Mouse (Mus musculus) kidney, adult 2 months (tissue): ENCODE data around the gene Ehd1. TPM values are rescaled to one million over a fixed set of nuclear protein-coding genes. Genes with fewer than 3 reads are reported as not detected.
"Not testable (repeated sequence)": the region's sequence is repeated elsewhere in the genome, so short reads cannot be mapped to it uniquely, and the experiment has no call there.

ENCODE experiments used
- DNase-seq: peaks from one replicate; pipeline ENCODE4 v3.0.0; 2021
- H3K27ac ChIP-seq: fragments of 200-500 bp; 2 replicates; pipeline ENCODE4 v1.5.1; 2012; ENCODE audit warnings: low read depth, low read length, control low read depth, inconsistent platforms; ENCODE audit not compliant: insufficient read depth
- H3K27me3 ChIP-seq: fragments of 200-500 bp; replicated peaks from 2 replicates; pipeline ENCODE4 v1.6.1; 2012; ENCODE audit warnings: mild to moderate bottlenecking, moderate library complexity, low read length, inconsistent platforms; ENCODE audit not compliant: control insufficient read depth, insufficient read depth
- H3K36me3 ChIP-seq: fragments of 200-500 bp; 2 replicates; pipeline ENCODE4 v1.6.1; 2012; ENCODE audit warnings: mild to moderate bottlenecking, moderate library complexity, low read length, inconsistent platforms; ENCODE audit not compliant: control insufficient read depth, insufficient read depth
- H3K4me1 ChIP-seq: fragments of 200-500 bp; 2 replicates; pipeline ENCODE4 v1.6.1; 2011; ENCODE audit warnings: low read length; ENCODE audit not compliant: control insufficient read depth, insufficient read depth
- H3K4me3 ChIP-seq: fragments of 200-500 bp; 2 replicates; pipeline ENCODE4 v1.5.1; 2011; ENCODE audit warnings: mild to moderate bottlenecking, low read depth, low read length, control low read depth; ENCODE audit not compliant: insufficient read depth
- CTCF ChIP-seq: fragments of 200-500 bp; conservative IDR thresholded peaks from 2 replicates; pipeline ENCODE4 v1.5.1; 2011; ENCODE audit warnings: low read depth, mild to moderate bottlenecking, control low read depth, low read length, moderate library complexity, mixed read lengths; ENCODE audit not compliant: insufficient read depth, insufficient read length
- POLR2A ChIP-seq: fragments of 200-500 bp; IDR thresholded peaks from one replicate; pipeline ENCODE4 v1.6.1; 2011; ENCODE audit warnings: low read depth, low read length, control low read depth
- WGBS: fragments of 180-500 bp; shearing (Covaris S2); methylation state at CpG from one replicate; pipeline ENCODE4 v1.1.7; 2018; 5-methylcytosine and 5-hydroxymethylcytosine counted together
- polyA plus RNA-seq: library from polyadenylated mRNA; depleted of rRNA; stranded (reverse); fragments of >200 nt; gene quantifications from 2 replicates; pipeline ENCODE4 v1.2.3, GENCODE M21; 2012

Ehd1 gene
- polyA plus RNA-seq, 1 experiment = 224 TPM

- no peak overlapping the region for H3K4me3 ChIP-seq
- TF ChIP-seq POLR2A (no peak), CTCF (peak; percentile 97)
- peak overlapping the region; percentile 58; the same call in 1 of the 2 replicates for H3K27ac ChIP-seq
- no peaks in the 10 kb centered on the region for H3K36me3 ChIP-seq
- H3K4me1 ChIP-seq = peaks cover 18% of the 10 kb centered on the region
- no peaks in the 10 kb centered on the region for H3K27me3 ChIP-seq
- DNase-seq = peak; percentile 94
- WGBS = 11% methylated on average over 5 of the region's 5 CpGs
Measured at GRCm38 (mm10) chr19:6304787-6305516, 28.4 kb downstream of the Ehd1 start.

GRCm38 (mm10) chr19:6305517-6306115 is 29.1 kb downstream of the Ehd1 start:
- WGBS = 55% methylated on average over 8 of the region's 8 CpGs

GRCm38 (mm10) chr19:6306137-6306551 is 29.6 kb downstream of the Ehd1 start, which contains the start of gene Cdc42bpg:
Gene Cdc42bpg, plus strand, starts transcription at chr19:6306456.
- Histone ChIP-seq H3K36me3 (no peaks in the 10 kb centered on the region), H3K27ac (peak within 1 kb of the TSS; percentile 99), H3K27me3 (no peaks in the 10 kb centered on the region), H3K4me1 (peaks cover 18% of the 10 kb centered on the region), H3K4me3 (peak within 1 kb of the TSS; percentile 96)
- peak; percentile 97 for DNase-seq
- WGBS = 4% methylated on average over 35 of the region's 38 CpGs
- no peak for TF ChIP-seq POLR2A
- TF ChIP-seq CTCF = no peak

More at GRCm38 (mm10) chr19:6305517-6306115, 29.1 kb downstream of the Ehd1 start:
- Histone ChIP-seq H3K4me1 (peaks cover 18% of the 10 kb centered on the region), H3K27ac (peak overlapping the region; percentile 99), H3K27me3 (no peaks in the 10 kb centered on the region), H3K36me3 (no peaks in the 10 kb centered on the region), H3K4me3 (peak overlapping the region; percentile 96; the same call in 1 of the 2 replicates)
- DNase-seq = no peak
- TF ChIP-seq CTCF = no peak
- no peak for TF ChIP-seq POLR2A

GRCm38 (mm10) chr19:6306586-6306985 is 30.1 kb downstream of the Ehd1 start:
- WGBS = 2% methylated on average over 33 of the region's 34 CpGs
- H3K27ac ChIP-seq = peak overlapping the region; percentile 98

GRCm38 (mm10) chr19:6307733-6308531 is 31.4 kb downstream of the Ehd1 start:
- H3K36me3 ChIP-seq = no peaks in the 10 kb centered on the region
- H3K4me1 ChIP-seq = peaks cover 18% of the 10 kb centered on the region
- peak overlapping the region; percentile 96; the same call in 1 of the 2 replicates for H3K4me3 ChIP-seq
- H3K27me3 ChIP-seq = no peaks in the 10 kb centered on the region
- no peak for DNase-seq
- no peak overlapping the region for H3K27ac ChIP-seq
- no peak for TF ChIP-seq CTCF
- no peak for TF ChIP-seq POLR2A
- 68% methylated on average over 9 of the region's 9 CpGs for WGBS

More at GRCm38 (mm10) chr19:6306586-6306985, 30.1 kb downstream of the Ehd1 start:
- peak; percentile 85 for DNase-seq
- no peaks in the 10 kb centered on the region for H3K27me3 ChIP-seq
- peak overlapping the region; percentile 96 for H3K4me3 ChIP-seq
- H3K4me1 ChIP-seq = peaks cover 18% of the 10 kb centered on the region
- H3K36me3 ChIP-seq = no peaks in the 10 kb centered on the region
- no peak for TF ChIP-seq POLR2A
- peak; percentile 71 for TF ChIP-seq CTCF

- no peaks in the 10 kb centered on the region for H3K27me3 ChIP-seq
- TF ChIP-seq POLR2A (no peak), CTCF (no peak)
- 90% methylated on average over 5 of the region's 5 CpGs for WGBS
Measured at GRCm38 (mm10) chr19:6310181-6310580, 33.7 kb downstream of the Ehd1 start.

GRCm38 (mm10) chr19:6311783-6312182 is 35.3 kb downstream of the Ehd1 start:
- DNase-seq, H3K4me3 ChIP-seq, H3K27ac ChIP-seq, H3K36me3 ChIP-seq, H3K27me3 ChIP-seq: not testable (repeated sequence)
- WGBS = 90% methylated on average over 3 of the region's 3 CpGs
- H3K4me1 ChIP-seq = peaks cover 11% of the 10 kb centered on the region

More at GRCm38 (mm10) chr19:6310181-6310580, 33.7 kb downstream of the Ehd1 start:
- H3K4me1 ChIP-seq = peaks cover 16% of the 10 kb centered on the region
- H3K4me3 ChIP-seq = no peak overlapping the region
- no peaks in the 10 kb centered on the region; the same call in 1 of the 2 replicates for H3K36me3 ChIP-seq
- no peak overlapping the region for H3K27ac ChIP-seq
- no peak for DNase-seq
